Mouse (Mus musculus): ENCODE results near the gene Stx8. TPM values are rescaled to one million over a fixed set of nuclear protein-coding genes. Genes with fewer than 3 reads are reported as not detected.

Stx8 gene
- polyA plus RNA-seq, 1 experiment: 34.7 TPM

- H3K4me1 ChIP-seq (ENCODE audit: control insufficient read depth, insufficient read depth, low read length): no peaks in the 10 kb centered on the region
- no peak overlapping the region for H3K4me3 ChIP-seq (ENCODE audit: insufficient read depth, low read length)
- no peak overlapping the region for H3K27ac ChIP-seq (ENCODE audit: insufficient read depth, low read length)
- TF ChIP-seq POLR2A (IDR thresholded peaks at IDR 0.05; ENCODE audit: extremely low read depth, insufficient read depth, low read length): no peak
- no peak for TF ChIP-seq CTCF (IDR thresholded peaks at IDR 0.05; ENCODE audit: extremely low read depth, insufficient read depth, low read length)
Measured at GRCm38 (mm10) chr11:68172648-68173045, 206.7 kb downstream of the Stx8 start.

GRCm38 (mm10) chr11:68176550-68176949 is 210.6 kb downstream of the Stx8 start:
- no peaks in the 10 kb centered on the region for H3K4me1 ChIP-seq (ENCODE audit: control insufficient read depth, insufficient read depth, low read length)
- TF ChIP-seq CTCF (IDR thresholded peaks at IDR 0.05; ENCODE audit: extremely low read depth, insufficient read depth, low read length): no peak
- no peak for TF ChIP-seq POLR2A (IDR thresholded peaks at IDR 0.05; ENCODE audit: extremely low read depth, insufficient read depth, low read length)
- no peak overlapping the region for H3K27ac ChIP-seq (ENCODE audit: insufficient read depth, low read length)
- H3K4me3 ChIP-seq (ENCODE audit: insufficient read depth, low read length): no peak overlapping the region

GRCm38 (mm10) chr11:68177415-68177814 is 211.4 kb downstream of the Stx8 start:
- Histone ChIP-seq H3K4me1 (ENCODE audit: control insufficient read depth, insufficient read depth, low read length) (no peaks in the 10 kb centered on the region), H3K4me3 (ENCODE audit: insufficient read depth, low read length) (no peak overlapping the region), H3K27ac (ENCODE audit: insufficient read depth, low read length) (no peak overlapping the region)
- TF ChIP-seq CTCF (IDR thresholded peaks at IDR 0.05; ENCODE audit: extremely low read depth, insufficient read depth, low read length): no peak
- TF ChIP-seq POLR2A (IDR thresholded peaks at IDR 0.05; ENCODE audit: extremely low read depth, insufficient read depth, low read length): no peak

- Histone ChIP-seq H3K4me1 (ENCODE audit: control insufficient read depth, insufficient read depth, low read length) (0 out of 2 replicates have a peak, but pooled peaks cover 2% of the 10 kb centered on the region), H3K27ac (ENCODE audit: insufficient read depth, low read length) (no peak overlapping the region), H3K4me3 (ENCODE audit: insufficient read depth, low read length) (no peak overlapping the region)
- TF ChIP-seq POLR2A (IDR thresholded peaks at IDR 0.05; ENCODE audit: extremely low read depth, insufficient read depth, low read length) (no peak), CTCF (IDR thresholded peaks at IDR 0.05; ENCODE audit: extremely low read depth, insufficient read depth, low read length) (no peak)
Measured at GRCm38 (mm10) chr11:68185647-68186046, 219.7 kb downstream of the Stx8 start.

GRCm38 (mm10) chr11:68187242-68187641 is 221.2 kb downstream of the Stx8 start:
- no peak for TF ChIP-seq CTCF (IDR thresholded peaks at IDR 0.05; ENCODE audit: extremely low read depth, insufficient read depth, low read length)
- no peak for TF ChIP-seq POLR2A (IDR thresholded peaks at IDR 0.05; ENCODE audit: extremely low read depth, insufficient read depth, low read length)
- H3K4me3 ChIP-seq (ENCODE audit: insufficient read depth, low read length): no peak overlapping the region
- H3K27ac ChIP-seq (ENCODE audit: insufficient read depth, low read length): no peak overlapping the region
- H3K4me1 ChIP-seq (ENCODE audit: control insufficient read depth, insufficient read depth, low read length): 0 out of 2 replicates have a peak, but pooled peaks cover 2% of the 10 kb centered on the region

GRCm38 (mm10) chr11:68188695-68189201 is 222.8 kb downstream of the Stx8 start:
- TF ChIP-seq POLR2A (IDR thresholded peaks at IDR 0.05; ENCODE audit: extremely low read depth, insufficient read depth, low read length): no peak
- no peak for TF ChIP-seq CTCF (IDR thresholded peaks at IDR 0.05; ENCODE audit: extremely low read depth, insufficient read depth, low read length)
- Histone ChIP-seq H3K27ac (ENCODE audit: insufficient read depth, low read length) (no peak overlapping the region), H3K4me1 (ENCODE audit: control insufficient read depth, insufficient read depth, low read length) (0 out of 2 replicates have a peak, but pooled peaks cover 2% of the 10 kb centered on the region), H3K4me3 (ENCODE audit: insufficient read depth, low read length) (no peak overlapping the region)

- Histone ChIP-seq H3K4me3 (ENCODE audit: insufficient read depth, low read length) (no peak overlapping the region), H3K4me1 (ENCODE audit: control insufficient read depth, insufficient read depth, low read length) (0 out of 2 replicates have a peak, but pooled peaks cover 2% of the 10 kb centered on the region), H3K27ac (ENCODE audit: insufficient read depth, low read length) (no peak overlapping the region)
- TF ChIP-seq POLR2A (IDR thresholded peaks at IDR 0.05; ENCODE audit: extremely low read depth, insufficient read depth, low read length) (no peak), CTCF (IDR thresholded peaks at IDR 0.05; ENCODE audit: extremely low read depth, insufficient read depth, low read length) (no peak)
Measured at GRCm38 (mm10) chr11:68190849-68191248, 224.9 kb downstream of the Stx8 start.

GRCm38 (mm10) chr11:68195168-68195567 is 229.2 kb downstream of the Stx8 start:
- Histone ChIP-seq H3K4me1 (ENCODE audit: control insufficient read depth, insufficient read depth, low read length) (no peaks in the 10 kb centered on the region), H3K27ac (ENCODE audit: insufficient read depth, low read length) (no peak overlapping the region), H3K4me3 (ENCODE audit: insufficient read depth, low read length) (no peak overlapping the region)
- no peak for TF ChIP-seq POLR2A (IDR thresholded peaks at IDR 0.05; ENCODE audit: extremely low read depth, insufficient read depth, low read length)
- TF ChIP-seq CTCF (IDR thresholded peaks at IDR 0.05; ENCODE audit: extremely low read depth, insufficient read depth, low read length): 0 out of 2 replicates have a peak, but pooled peaks have one; percentile 9

- Histone ChIP-seq H3K4me1 (ENCODE audit: control insufficient read depth, insufficient read depth, low read length) (no peaks in the 10 kb centered on the region), H3K27ac (ENCODE audit: insufficient read depth, low read length) (no peak overlapping the region), H3K4me3 (ENCODE audit: insufficient read depth, low read length) (no peak overlapping the region)
- TF ChIP-seq POLR2A (IDR thresholded peaks at IDR 0.05; ENCODE audit: extremely low read depth, insufficient read depth, low read length): no peak
- TF ChIP-seq CTCF (IDR thresholded peaks at IDR 0.05; ENCODE audit: extremely low read depth, insufficient read depth, low read length): no peak
Measured at GRCm38 (mm10) chr11:68195693-68196176, 229.7 kb downstream of the Stx8 start.

- Histone ChIP-seq H3K4me1 (ENCODE audit: control insufficient read depth, insufficient read depth, low read length) (no peaks in the 10 kb centered on the region), H3K4me3 (ENCODE audit: insufficient read depth, low read length) (no peak overlapping the region), H3K27ac (ENCODE audit: insufficient read depth, low read length) (no peak overlapping the region)
- TF ChIP-seq CTCF (IDR thresholded peaks at IDR 0.05; ENCODE audit: extremely low read depth, insufficient read depth, low read length) (no peak), POLR2A (IDR thresholded peaks at IDR 0.05; ENCODE audit: extremely low read depth, insufficient read depth, low read length) (no peak)
Measured at GRCm38 (mm10) chr11:68196566-68196965, 230.6 kb downstream of the Stx8 start.
